9 mouse cellular contexts compared by ENCODE assay signal in genomic region chr13:20099546-20099945, GRCm38 (mm10). TPM values are rescaled to one million over a fixed set of nuclear protein-coding genes. Genes with fewer than 3 reads are reported as not detected.
DNase-seq lines count a peak whose midpoint lies in the region; ATAC-seq lines count a peak whose summit lies in the region.
"Had no signal": no experiment of that assay in that cellular context is flagged by ENCODE, and none has a peak within 500 bp of the region (broad histone marks: within the 10 kb centered on the region; RNA-seq: fewer than 3 reads in every experiment).

No protein-coding gene starts in this region.

- no peak overlapping the region for H3K27ac ChIP-seq in forebrain, embryonic 13.5 days
- H3K27ac ChIP-seq in forebrain, embryonic 15.5 days (replicated peaks) = no peak overlapping the region
- no peak overlapping the region for H3K27ac ChIP-seq in midbrain, embryonic 12.5 days (replicated peaks)
- H3K27ac ChIP-seq in midbrain, embryonic 15.5 days = no peak overlapping the region
- H3K27ac ChIP-seq: hindbrain, postnatal 0 days had no signal

- ATAC-seq in forebrain, embryonic 13.5 days = peak; percentile 46; the same call in 1 of the 2 replicates
- no peak for ATAC-seq in forebrain, embryonic 15.5 days (replicated peaks)
- 0 out of 2 replicates have a peak, but pooled peaks have one; percentile 38 for ATAC-seq in midbrain, embryonic 12.5 days (ENCODE audit: low FRiP score, low read depth)
- ATAC-seq in midbrain, embryonic 15.5 days (replicated peaks) = no peak; the same call in 1 of the 2 replicates
- ATAC-seq in erythroblast, adult 5-6 weeks (replicated peaks; ENCODE audit: low FRiP score, poor library complexity, severe bottlenecking) = no peak
- ATAC-seq: hindbrain, postnatal 0 days had no signal

- H3K4me3 ChIP-seq in forebrain, embryonic 13.5 days = no peak overlapping the region
- no peak overlapping the region for H3K4me3 ChIP-seq in forebrain, embryonic 15.5 days
- no peak overlapping the region for H3K4me3 ChIP-seq in midbrain, embryonic 12.5 days
- no peak overlapping the region for H3K4me3 ChIP-seq in midbrain, embryonic 15.5 days

- H3K9ac ChIP-seq in forebrain, embryonic 13.5 days = no peak overlapping the region
- no peak overlapping the region for H3K9ac ChIP-seq in forebrain, embryonic 15.5 days (replicated peaks)
- H3K9ac ChIP-seq in midbrain, embryonic 12.5 days (replicated peaks) = no peak overlapping the region
- no peak overlapping the region for H3K9ac ChIP-seq in midbrain, embryonic 15.5 days

- H3K36me3 ChIP-seq in forebrain, embryonic 13.5 days (ENCODE audit: poor library complexity, severe bottlenecking) = no peaks in the 10 kb centered on the region
- no peaks in the 10 kb centered on the region for H3K36me3 ChIP-seq in forebrain, embryonic 15.5 days
- H3K36me3 ChIP-seq in midbrain, embryonic 12.5 days = no peaks in the 10 kb centered on the region
- no peaks in the 10 kb centered on the region for H3K36me3 ChIP-seq in midbrain, embryonic 15.5 days (replicated peaks)

- H3K27me3 ChIP-seq in forebrain, embryonic 13.5 days = peaks cover 40% of the 10 kb centered on the region
- peaks cover 16% of the 10 kb centered on the region for H3K27me3 ChIP-seq in forebrain, embryonic 15.5 days
- no peaks in the 10 kb centered on the region; the same call in 1 of the 2 replicates for H3K27me3 ChIP-seq in midbrain, embryonic 12.5 days
- H3K27me3 ChIP-seq in midbrain, embryonic 15.5 days (replicated peaks) = no peaks in the 10 kb centered on the region

- no peak overlapping the region for H3K4me2 ChIP-seq in forebrain, embryonic 13.5 days
- H3K4me2 ChIP-seq in forebrain, embryonic 15.5 days (replicated peaks) = no peak overlapping the region
- H3K4me2 ChIP-seq in midbrain, embryonic 12.5 days (replicated peaks) = no peak overlapping the region
- H3K4me2 ChIP-seq in midbrain, embryonic 15.5 days = no peak overlapping the region

- peaks cover 12% of the 10 kb centered on the region; the same call in 1 of the 2 replicates for H3K4me1 ChIP-seq in forebrain, embryonic 13.5 days
- no peaks in the 10 kb centered on the region for H3K4me1 ChIP-seq in forebrain, embryonic 15.5 days
- no peaks in the 10 kb centered on the region for H3K4me1 ChIP-seq in midbrain, embryonic 12.5 days
- H3K4me1 ChIP-seq in midbrain, embryonic 15.5 days = no peaks in the 10 kb centered on the region

- DNase-seq in embryo, embryonic 11.5 days (ENCODE audit: low read depth, low spot score) = peak; percentile 14
- peak; percentile 58 to 79 for DNase-seq in lung, postnatal 4 days
- no peak for DNase-seq in adrenal gland, postnatal 10 days

- H3K9me3 ChIP-seq in forebrain, embryonic 13.5 days (replicated peaks) = no peaks in the 10 kb centered on the region
- H3K9me3 ChIP-seq in forebrain, embryonic 15.5 days = no peaks in the 10 kb centered on the region
- no peaks in the 10 kb centered on the region for H3K9me3 ChIP-seq in midbrain, embryonic 12.5 days
- H3K9me3 ChIP-seq in midbrain, embryonic 15.5 days = no peaks in the 10 kb centered on the region

- WGBS in forebrain, embryonic 13.5 days = 12% methylated on average over 4 of the region's 4 CpGs
- 9% methylated on average over 4 of the region's 4 CpGs for WGBS in forebrain, embryonic 15.5 days
- 11% methylated on average over 4 of the region's 4 CpGs for WGBS in midbrain, embryonic 12.5 days
- WGBS in midbrain, embryonic 15.5 days = 8% methylated on average over 4 of the region's 4 CpGs

RNA-seq across cellular contexts. Expression of gene Elmo1, which starts 9.2 kb away (rescaled TPM):
- polyA plus RNA-seq in forebrain, embryonic 13.5 days (2015; fragmentation: Nextera tagmentation; extraction: Ambion mirVana) = 24.0 and 24.3 TPM in 2 replicates
- polyA plus RNA-seq in forebrain, embryonic 15.5 days (2015; fragmentation: Nextera tagmentation; extraction: Ambion mirVana) = 31.5 and 34.9 TPM in 2 replicates
- polyA plus RNA-seq in midbrain, embryonic 12.5 days (2016; fragmentation: Nextera tagmentation; extraction: Ambion mirVana) = 24.1 and 25.5 TPM in 2 replicates
- 37.3 and 38.3 TPM in 2 replicates for polyA plus RNA-seq in midbrain, embryonic 15.5 days (2015; fragmentation: Nextera tagmentation; extraction: Ambion mirVana)
- total RNA-seq in erythroblast, adult 5-6 weeks (2015; ENCODE audit: low replicate concordance) = 15.0 and 21.9 TPM in 2 replicates
- 7.0 and 8.3 TPM in 2 replicates for total RNA-seq in erythroblast, adult 5-6 weeks (2017; ENCODE audit: low replicate concordance)
- total RNA-seq in adrenal gland, postnatal 10 days (2021) = 10 to 100 TPM; 17.9 to 24.9 TPM

Comparison
In these comparisons a context has a peak if more than half of its experiments do, and no peak if none do; other contexts are left out.
1. ATAC-seq: peak in forebrain, embryonic 13.5 days (single experiment) and midbrain, embryonic 12.5 days (single experiment); none in forebrain, embryonic 15.5 days (single experiment), midbrain, embryonic 15.5 days (single experiment) and erythroblast, adult 5-6 weeks (single experiment).